Mouse (Mus musculus) lung, embryonic 15.5 days (tissue): Measurements from ENCODE around the gene Trim17. TPM values are rescaled to one million over a fixed set of nuclear protein-coding genes. Genes with fewer than 3 reads are reported as not detected.

Experiments used
- ATAC-seq: fragments of 200-750 bp; cut with Nextera tagmentation; 2 replicates; pipeline ENCODE4 v1.8.0; 2017; ENCODE audit warnings: moderate number of reproducible peaks, borderline replicate concordance; ENCODE audit not compliant: low FRiP score, low TSS enrichment; ENCODE audit errors: extremely low read depth
- H3K27ac ChIP-seq: fragments of 300-500 bp; sonication (generic); 2 replicates; pipeline ENCODE4 v1.5.1; 2015; ENCODE audit warnings: moderate library complexity, mild to moderate bottlenecking, inconsistent platforms
- H3K27me3 ChIP-seq: fragments of 300-500 bp; sonication (generic); 2 replicates; pipeline ENCODE4 v1.6.1; 2015; ENCODE audit warnings: inconsistent platforms
- H3K36me3 ChIP-seq: fragments of 300-500 bp; sonication (generic); 2 replicates; pipeline ENCODE4 v1.6.1; 2015; ENCODE audit warnings: inconsistent platforms
- H3K4me1 ChIP-seq: fragments of 300-500 bp; sonication (generic); 2 replicates; pipeline ENCODE4 v1.6.1; 2015; ENCODE audit warnings: inconsistent platforms
- H3K4me2 ChIP-seq: fragments of 300-500 bp; sonication (generic); 2 replicates; pipeline ENCODE4 v1.6.1; 2015; ENCODE audit warnings: inconsistent platforms, mild to moderate bottlenecking, moderate library complexity
- H3K4me3 ChIP-seq: fragments of 300-500 bp; sonication (generic); 2 replicates; pipeline ENCODE4 v1.5.1; 2015; ENCODE audit warnings: mild to moderate bottlenecking, inconsistent platforms
- H3K9ac ChIP-seq: fragments of 300-500 bp; sonication (generic); 2 replicates; pipeline ENCODE4 v1.6.1; 2015; ENCODE audit warnings: inconsistent platforms
- H3K9me3 ChIP-seq: fragments of 300-500 bp; sonication (generic); 2 replicates; pipeline ENCODE4 v1.6.1; 2016; ENCODE audit warnings: inconsistent platforms
- WGBS: fragments of 180-500 bp; shearing (Covaris S2); methylation state at CpG from one replicate; pipeline ENCODE4 v1.1.7; 2015; 5-methylcytosine and 5-hydroxymethylcytosine counted together
- polyA plus RNA-seq: library from polyadenylated mRNA; unstranded; fragments of >200 nt; fragmentation: Nextera tagmentation; extraction: Ambion mirVana; gene quantifications from 2 replicates; pipeline ENCODE4 v1.2.1, GENCODE M21; 2015

Gene Trim17
- polyA plus RNA-seq, 1 experiment from 2014 or later: 0.39 TPM

DNA sequence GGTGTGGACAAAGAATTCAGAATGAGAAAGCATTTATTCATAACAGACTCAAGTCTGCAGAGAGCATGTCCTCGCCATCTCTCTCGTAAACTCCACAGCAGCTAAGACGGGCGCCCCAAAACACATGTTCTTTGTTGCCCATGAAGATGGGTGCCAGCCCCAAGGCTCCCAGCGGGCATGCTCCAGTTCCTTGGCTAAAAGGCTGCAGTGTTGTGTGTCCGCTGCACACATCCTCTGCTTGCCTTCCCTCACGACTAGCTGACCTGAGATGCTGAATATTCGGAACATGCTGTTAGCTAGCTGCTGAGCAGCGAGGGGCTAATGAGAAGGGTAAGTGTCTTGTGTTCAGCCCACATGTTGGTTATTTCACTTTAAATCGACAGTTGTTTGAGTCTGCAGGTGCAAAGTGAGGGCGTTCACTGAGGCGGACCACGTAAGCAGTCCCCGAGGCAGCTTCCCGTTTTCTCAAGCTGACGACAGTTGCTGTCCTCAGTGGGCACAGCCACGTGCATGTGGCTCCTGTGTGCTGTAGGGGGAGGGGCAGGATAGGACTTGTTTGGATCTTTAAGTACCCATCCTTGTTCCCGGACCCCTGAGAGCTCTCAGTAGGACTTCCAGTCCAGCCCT, 28.1 kb downstream of the Trim17 start:
- Histone ChIP-seq H3K36me3 (peaks cover 52% of the 10 kb centered on the region), H3K9me3 (no peaks in the 10 kb centered on the region), H3K9ac (no peak overlapping the region), H3K4me2 (no peak overlapping the region), H3K27me3 (no peaks in the 10 kb centered on the region), H3K4me3 (no peak overlapping the region), H3K27ac (no peak overlapping the region), H3K4me1 (peaks cover 27% of the 10 kb centered on the region)
- WGBS: 89% methylated on average over 18 of the region's 18 CpGs
- ATAC-seq: no peak

DNA sequence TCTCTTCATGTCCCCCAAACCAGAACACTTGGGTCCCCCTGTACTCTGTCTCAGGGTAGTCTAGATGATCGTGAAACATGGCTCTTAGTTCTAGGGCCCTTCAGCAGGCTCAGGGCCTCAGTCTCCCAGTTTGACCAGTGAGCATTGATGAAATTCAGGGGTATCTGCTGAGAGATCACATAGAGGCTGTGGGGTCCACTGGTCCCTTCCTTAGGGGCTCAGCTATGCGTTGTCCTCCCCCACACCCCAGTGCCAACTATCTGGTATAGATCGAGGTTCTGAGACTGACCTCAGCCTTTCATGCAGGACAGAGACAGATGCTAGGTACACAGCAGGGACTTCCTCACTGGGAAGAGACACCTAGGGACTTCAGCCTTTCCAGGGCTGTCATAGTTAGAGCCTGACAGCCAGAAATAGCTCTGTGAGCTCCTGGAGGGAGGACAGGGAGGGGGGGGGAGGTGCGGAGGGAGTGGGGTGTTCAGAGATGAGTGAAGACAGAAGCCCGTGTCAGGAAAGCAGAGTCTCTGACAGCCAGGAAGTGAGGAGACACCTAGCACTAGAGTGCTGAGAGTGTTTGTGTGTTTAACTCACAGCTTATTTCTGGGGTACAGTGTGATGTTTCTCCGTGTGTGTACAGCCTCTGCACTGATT, 29.3 kb downstream of the Trim17 start:
- Histone ChIP-seq H3K27me3 (no peaks in the 10 kb centered on the region), H3K4me3 (no peak overlapping the region), H3K4me2 (no peak overlapping the region), H3K36me3 (peaks cover 52% of the 10 kb centered on the region), H3K27ac (no peak overlapping the region), H3K9me3 (no peaks in the 10 kb centered on the region), H3K4me1 (peaks cover 24% of the 10 kb centered on the region), H3K9ac (no peak overlapping the region)
- ATAC-seq: no peak
- 65% methylated on average over 6 of the region's 6 CpGs for WGBS

GRCm38 (mm10) chr11:58984657-58985056, 30.2 kb downstream of the Trim17 start:
- no peaks in the 10 kb centered on the region for H3K9me3 ChIP-seq
- H3K4me3 ChIP-seq: no peak overlapping the region
- 92% methylated on average over 7 of the region's 7 CpGs for WGBS
- H3K27ac ChIP-seq: no peak overlapping the region
- peaks cover 16% of the 10 kb centered on the region for H3K4me1 ChIP-seq
- no peak for ATAC-seq
- no peaks in the 10 kb centered on the region for H3K27me3 ChIP-seq
- peaks cover 59% of the 10 kb centered on the region for H3K36me3 ChIP-seq
- H3K9ac ChIP-seq: no peak overlapping the region
- H3K4me2 ChIP-seq: no peak overlapping the region

GRCm38 (mm10) chr11:58985299-58985917, 30.9 kb downstream of the Trim17 start:
- no peak overlapping the region for H3K4me3 ChIP-seq
- H3K27me3 ChIP-seq: no peaks in the 10 kb centered on the region
- no peak overlapping the region for H3K4me2 ChIP-seq
- H3K4me1 ChIP-seq: peaks cover 9% of the 10 kb centered on the region
- WGBS: 93% methylated on average over 3 of the region's 3 CpGs
- no peak for ATAC-seq
- H3K9me3 ChIP-seq: no peaks in the 10 kb centered on the region
- no peak overlapping the region for H3K27ac ChIP-seq
- H3K36me3 ChIP-seq: peaks cover 66% of the 10 kb centered on the region
- H3K9ac ChIP-seq: no peak overlapping the region

DNA sequence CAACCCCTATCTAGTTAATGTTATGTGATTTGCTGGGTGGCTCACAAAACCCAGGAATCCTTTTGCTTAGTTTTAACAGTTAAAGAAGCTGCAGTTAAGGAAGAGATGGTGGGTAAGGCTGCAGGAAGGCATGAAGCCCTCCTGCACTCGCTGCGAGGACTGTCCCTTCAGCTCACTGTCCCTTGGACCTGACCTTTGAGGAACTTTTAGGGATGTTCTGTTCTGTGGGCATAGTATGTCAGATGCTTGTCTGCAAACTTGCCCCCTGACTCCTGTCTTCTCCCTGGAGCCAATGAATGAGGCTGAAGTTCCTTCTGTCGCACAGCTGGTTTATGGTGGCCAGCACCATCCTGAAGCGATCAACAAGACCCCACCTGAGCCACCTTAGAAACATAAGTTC, 34.7 kb downstream of the Trim17 start:
- Histone ChIP-seq H3K4me1 (0 out of 2 replicates have a peak, but pooled peaks cover 1% of the 10 kb centered on the region), H3K36me3 (peaks cover 54% of the 10 kb centered on the region)

DNA sequence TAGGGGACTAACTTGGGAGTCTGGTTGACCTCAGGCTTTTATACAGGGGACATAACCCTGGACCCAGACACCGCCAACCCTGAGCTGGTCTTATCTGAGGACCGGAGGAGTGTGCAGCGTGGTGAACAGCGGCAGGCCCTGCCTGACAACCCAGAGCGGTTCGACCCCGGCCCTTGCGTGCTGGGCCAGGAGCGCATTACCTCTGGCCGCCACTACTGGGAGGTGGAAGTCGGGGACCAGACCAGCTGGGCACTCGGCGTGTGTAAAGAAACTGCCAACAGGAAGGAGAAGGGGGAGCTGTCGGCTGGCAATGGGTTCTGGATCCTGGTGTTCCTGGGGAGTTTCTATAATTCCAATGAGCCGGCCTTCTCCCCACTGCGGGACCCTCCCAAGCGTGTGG, 35.7 kb downstream of the Trim17 start:
- Histone ChIP-seq H3K9ac (no peak overlapping the region), H3K36me3 (peaks cover 44% of the 10 kb centered on the region)

More for the DNA sequence above, 34.7 kb downstream of the Trim17 start:
- Histone ChIP-seq H3K4me3 (no peak overlapping the region), H3K9ac (no peak overlapping the region), H3K9me3 (no peaks in the 10 kb centered on the region), H3K27ac (no peak overlapping the region), H3K27me3 (peaks cover 11% of the 10 kb centered on the region; the same call in 1 of the 2 replicates), H3K4me2 (no peak overlapping the region)
- whole genome bisulfite sequencing: 88% methylated on average over 4 of the region's 4 CpGs
- no peak for ATAC-seq

DNA sequence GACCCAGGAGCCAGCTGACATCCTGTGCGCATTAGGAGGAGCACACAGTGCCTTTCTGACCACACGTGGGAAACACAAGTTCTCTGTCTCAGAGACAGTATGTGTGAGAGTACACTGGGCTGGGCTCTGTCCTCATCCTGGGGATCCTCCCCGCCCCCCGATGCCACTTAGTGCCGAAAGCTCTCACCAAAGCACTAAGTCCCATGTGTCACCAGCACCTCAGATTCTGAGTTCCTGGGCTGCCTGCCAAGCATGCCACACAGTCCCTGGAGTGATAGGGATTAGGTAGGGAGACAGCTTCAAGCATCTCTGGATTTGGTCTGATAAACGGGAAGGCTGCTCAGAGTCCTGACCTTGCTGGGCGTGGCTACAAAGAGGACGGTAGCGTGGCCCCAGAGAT, 36.3 kb downstream of the Trim17 start:
- ATAC-seq: no peak

More for the DNA sequence above, 35.7 kb downstream of the Trim17 start:
- 82% methylated on average over 17 of the region's 17 CpGs for WGBS
- H3K27ac ChIP-seq: no peak overlapping the region
- no peaks in the 10 kb centered on the region for H3K9me3 ChIP-seq
- peaks cover 21% of the 10 kb centered on the region for H3K27me3 ChIP-seq
- ATAC-seq: no peak
- 0 out of 2 replicates have a peak, but pooled peaks cover 3% of the 10 kb centered on the region for H3K4me1 ChIP-seq
- no peak overlapping the region for H3K4me3 ChIP-seq
- no peak overlapping the region for H3K4me2 ChIP-seq

DNA sequence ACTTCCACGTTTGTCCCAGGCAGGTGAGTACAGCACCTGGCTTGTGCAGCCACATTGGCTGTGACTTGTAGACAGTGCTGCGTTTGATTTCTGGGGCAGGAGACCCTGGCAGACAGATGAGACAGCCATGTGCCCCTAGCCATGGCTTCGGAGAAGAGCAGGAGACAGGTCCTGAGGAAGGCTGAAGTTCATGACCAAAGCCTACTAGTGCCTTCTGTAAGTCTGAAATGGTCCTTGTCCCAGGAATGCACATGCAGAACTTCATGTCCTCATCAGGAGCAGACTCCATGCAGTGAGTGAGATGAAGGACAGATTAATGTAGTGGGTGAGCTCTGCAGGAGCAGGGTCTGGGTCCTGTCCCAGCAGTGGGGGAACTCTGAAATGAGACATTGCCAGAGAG, 37.4 kb downstream of the Trim17 start:
- ATAC-seq: no peak
- Histone ChIP-seq H3K27ac (no peak overlapping the region), H3K4me1 (0 out of 2 replicates have a peak, but pooled peaks cover 3% of the 10 kb centered on the region), H3K4me2 (no peak overlapping the region), H3K9me3 (no peaks in the 10 kb centered on the region), H3K27me3 (peaks cover 26% of the 10 kb centered on the region), H3K4me3 (no peak overlapping the region), H3K36me3 (peaks cover 28% of the 10 kb centered on the region; the same call in 1 of the 2 replicates), H3K9ac (no peak overlapping the region)
- 82% methylated on average over 3 of the region's 3 CpGs for WGBS

More for the DNA sequence above, 36.3 kb downstream of the Trim17 start:
- 66% methylated on average over 9 of the region's 9 CpGs for WGBS
- Histone ChIP-seq H3K9me3 (no peaks in the 10 kb centered on the region), H3K9ac (no peak overlapping the region), H3K4me2 (no peak overlapping the region), H3K27me3 (peaks cover 26% of the 10 kb centered on the region), H3K36me3 (peaks cover 38% of the 10 kb centered on the region), H3K27ac (no peak overlapping the region), H3K4me1 (0 out of 2 replicates have a peak, but pooled peaks cover 3% of the 10 kb centered on the region), H3K4me3 (no peak overlapping the region)

DNA sequence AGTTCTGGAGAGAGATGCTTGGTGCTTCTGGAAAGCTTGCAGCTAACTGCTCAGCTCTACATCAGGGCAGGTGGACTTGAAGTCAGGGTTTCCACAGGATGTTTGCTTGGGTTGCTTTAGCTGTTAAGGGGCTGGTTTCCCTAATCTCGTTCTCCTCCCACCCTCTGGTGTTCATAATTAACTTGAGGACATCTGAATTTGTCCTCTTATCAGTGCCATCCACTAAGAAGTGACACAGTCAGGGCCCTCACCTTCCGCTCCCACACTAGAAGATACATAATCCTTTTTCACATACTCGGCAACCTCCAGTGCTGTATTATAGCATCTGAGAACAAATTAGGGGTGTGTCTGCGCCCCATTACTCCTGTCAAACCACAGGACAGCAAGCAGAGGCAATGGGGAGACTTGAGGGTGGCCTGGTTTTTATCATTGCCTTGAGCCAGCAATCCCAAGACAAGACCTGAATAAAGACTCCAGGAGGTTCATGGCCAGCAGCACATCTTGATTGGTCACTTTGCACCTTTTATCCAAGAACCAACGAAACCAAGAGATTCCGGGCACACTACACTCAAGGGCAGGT, 38.7 kb downstream of the Trim17 start:
- Histone ChIP-seq H3K9ac (no peak overlapping the region), H3K27me3 (peaks cover 26% of the 10 kb centered on the region), H3K36me3 (peaks cover 20% of the 10 kb centered on the region; the same call in 1 of the 2 replicates), H3K4me3 (no peak overlapping the region), H3K27ac (no peak overlapping the region), H3K4me1 (0 out of 2 replicates have a peak, but pooled peaks cover 3% of the 10 kb centered on the region), H3K9me3 (no peaks in the 10 kb centered on the region), H3K4me2 (no peak overlapping the region)
- ATAC-seq: no peak
- 64% methylated on average over 6 of the region's 6 CpGs for WGBS

DNA sequence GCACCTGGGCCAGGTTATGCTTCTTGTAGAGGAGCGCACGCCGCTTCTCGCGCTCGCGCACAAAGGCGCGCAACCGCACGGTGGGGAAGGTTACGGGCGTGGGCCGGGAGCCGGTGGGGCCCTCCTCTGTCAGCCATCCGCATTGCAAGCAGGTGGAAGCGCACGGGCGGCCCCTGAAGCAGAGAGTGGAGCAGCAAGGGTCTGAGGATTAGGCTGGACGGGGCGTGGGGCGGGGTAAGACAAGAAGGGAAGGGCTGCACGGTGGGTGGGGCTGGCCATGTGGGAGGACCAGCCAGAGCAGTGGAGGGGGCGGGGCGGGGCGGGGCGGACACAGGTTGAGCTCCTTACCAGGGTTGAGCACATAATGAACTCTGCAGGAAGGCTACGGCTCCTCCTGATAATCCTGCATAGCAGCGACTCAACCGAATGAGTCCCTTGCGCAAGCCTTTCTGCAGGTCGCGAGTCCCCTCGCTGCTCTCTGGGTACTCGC, 39.9 kb downstream of the Trim17 start:
- Histone ChIP-seq H3K4me2 (peak overlapping the region; percentile 59), H3K4me3 (peak overlapping the region; percentile 29), H3K4me1 (0 out of 2 replicates have a peak, but pooled peaks cover 3% of the 10 kb centered on the region), H3K27me3 (peaks cover 26% of the 10 kb centered on the region), H3K27ac (no peak overlapping the region), H3K9ac (no peak overlapping the region), H3K9me3 (no peaks in the 10 kb centered on the region), H3K36me3 (peaks cover 15% of the 10 kb centered on the region; the same call in 1 of the 2 replicates)
- peak; percentile 82 for ATAC-seq
- 2% methylated on average over 35 of the region's 35 CpGs for WGBS

- no peaks in the 10 kb centered on the region for H3K9me3 ChIP-seq
- no peak overlapping the region for H3K27ac ChIP-seq
- no peak overlapping the region for H3K9ac ChIP-seq
- H3K4me1 ChIP-seq: 0 out of 2 replicates have a peak, but pooled peaks cover 3% of the 10 kb centered on the region
- H3K4me2 ChIP-seq: peak overlapping the region; percentile 59; the same call in 1 of the 2 replicates
- 75% methylated on average over 9 of the region's 9 CpGs for WGBS
- H3K4me3 ChIP-seq: no peak overlapping the region
- peaks cover 26% of the 10 kb centered on the region for H3K27me3 ChIP-seq
- ATAC-seq: no peak
- peaks cover 9% of the 10 kb centered on the region; the same call in 1 of the 2 replicates for H3K36me3 ChIP-seq
Measured at GRCm38 (mm10) chr11:58995061-58995806, 40.7 kb downstream of the Trim17 start.
